Mouse (Mus musculus) kidney, adult 2 months (tissue): ENCODE measurements around the gene Usp43.

Source experiments
- CTCF ChIP-seq: fragments of 200-500 bp; conservative IDR thresholded peaks from 2 replicates; pipeline ENCODE4 v1.5.1; 2011; ENCODE audit warnings: low read depth, mild to moderate bottlenecking, control low read depth, low read length, moderate library complexity, mixed read lengths; ENCODE audit not compliant: insufficient read depth, insufficient read length
- POLR2A ChIP-seq: fragments of 200-500 bp; IDR thresholded peaks from one replicate; pipeline ENCODE4 v1.6.1; 2011; ENCODE audit warnings: low read depth, low read length, control low read depth

GRCm38 (mm10) chr11:67806832-67807597 is 114.9 kb downstream of the Usp43 start:
- TF ChIP-seq CTCF (no peak), POLR2A (no peak)
